Mouse (Mus musculus): ENCODE data around the gene Shisal1. TPM values are rescaled to one million over a fixed set of nuclear protein-coding genes. Genes with fewer than 3 reads are reported as not detected.
A peak's percentile ranks its signal among the peaks of the same experiment; 100 is the strongest.

The Shisal1 gene
- total RNA-seq, 2 experiments from 2014 or later, result 0.23 to 0.56 TPM

GRCm38 (mm10) chr15:84417017-84417416 is 29.9 kb downstream of the Shisal1 start:
- Histone ChIP-seq H3K4me3 (no peak overlapping the region), H3K27ac (no peak overlapping the region)
- no peak for TF ChIP-seq CTCF (IDR thresholded peaks at IDR 0.05)
- DNase-seq, result no peak
- intact Hi-C loops (cut with DNase I), result no loop called here

GRCm38 (mm10) chr15:84414040-84414848 is 32.7 kb downstream of the Shisal1 start:
- no peak for DNase-seq
- intact Hi-C loops (cut with DNase I), result no loop called here
- Histone ChIP-seq H3K27ac (no peak overlapping the region), H3K4me3 (no peak overlapping the region)
- no peak for TF ChIP-seq CTCF (IDR thresholded peaks at IDR 0.05)

GRCm38 (mm10) chr15:84412409-84412808 is 34.5 kb downstream of the Shisal1 start:
- peak overlapping the region; percentile 89 for H3K27ac ChIP-seq
- intact Hi-C loops (cut with DNase I), result no loop called here
- peak overlapping the region; percentile 68 for H3K4me3 ChIP-seq
- no peak for TF ChIP-seq CTCF (IDR thresholded peaks at IDR 0.05)
- peak; percentile 85 for DNase-seq

GRCm38 (mm10) chr15:84410052-84410451 is 36.8 kb downstream of the Shisal1 start:
- no peak overlapping the region for H3K4me3 ChIP-seq
- intact Hi-C loops (cut with DNase I), result no loop called here
- DNase-seq, result no peak
- H3K27ac ChIP-seq, result no peak overlapping the region
- no peak for TF ChIP-seq CTCF (IDR thresholded peaks at IDR 0.05)

GRCm38 (mm10) chr15:84408576-84408975 is 38.3 kb downstream of the Shisal1 start:
- Histone ChIP-seq H3K4me3 (no peak overlapping the region), H3K27ac (no peak overlapping the region)
- intact Hi-C loops (cut with DNase I), result no loop called here
- TF ChIP-seq CTCF (IDR thresholded peaks at IDR 0.05), result no peak
- no peak for DNase-seq

GRCm38 (mm10) chr15:84405759-84406158 is 41.1 kb downstream of the Shisal1 start:
- Histone ChIP-seq H3K27ac (no peak overlapping the region), H3K4me3 (no peak overlapping the region)
- no peak for TF ChIP-seq CTCF (IDR thresholded peaks at IDR 0.05)
- no peak for DNase-seq
- intact Hi-C loops (cut with DNase I), result no loop called here

GRCm38 (mm10) chr15:84403454-84404113 is 43.3 kb downstream of the Shisal1 start:
- no peak overlapping the region for H3K27ac ChIP-seq
- intact Hi-C loops (cut with DNase I), result no loop called here
- no peak overlapping the region for H3K4me3 ChIP-seq
- no peak for DNase-seq
- TF ChIP-seq CTCF (IDR thresholded peaks at IDR 0.05), result no peak

- no peak overlapping the region for H3K4me3 ChIP-seq
- no peak overlapping the region for H3K27ac ChIP-seq
- no peak for DNase-seq
- intact Hi-C loops (cut with DNase I), result no loop called here
- no peak for TF ChIP-seq CTCF (IDR thresholded peaks at IDR 0.05)
Observed at GRCm38 (mm10) chr15:84398617-84399016, 48.3 kb downstream of the Shisal1 start.

GRCm38 (mm10) chr15:84397663-84398169 is 49.2 kb downstream of the Shisal1 start:
- intact Hi-C loops (cut with DNase I), result no loop called here
- no peak overlapping the region for H3K4me3 ChIP-seq

GRCm38 (mm10) chr15:84395341-84396067 is 51.4 kb downstream of the Shisal1 start:
- intact Hi-C loops (cut with DNase I), result no loop called here
- Histone ChIP-seq H3K27ac (no peak overlapping the region), H3K4me3 (no peak overlapping the region)
- no peak for TF ChIP-seq CTCF (IDR thresholded peaks at IDR 0.05)
- DNase-seq, result peak; percentile 9

More at GRCm38 (mm10) chr15:84397663-84398169, 49.2 kb downstream of the Shisal1 start:
- no peak for TF ChIP-seq CTCF (IDR thresholded peaks at IDR 0.05)
- no peak overlapping the region for H3K27ac ChIP-seq
- DNase-seq, result no peak

- intact Hi-C loops (cut with DNase I), result no loop called here
- peak; percentile 16; the same call in 1 of the 2 replicates for TF ChIP-seq CTCF (IDR thresholded peaks at IDR 0.05)
- Histone ChIP-seq H3K27ac (no peak overlapping the region), H3K4me3 (no peak overlapping the region)
- peak; percentile 14 for DNase-seq
Observed at GRCm38 (mm10) chr15:84393341-84393740, 53.6 kb downstream of the Shisal1 start.

- no peak overlapping the region for H3K4me3 ChIP-seq
- DNase-seq, result peak; percentile 5
- intact Hi-C loops (cut with DNase I), result no loop called here
- no peak for TF ChIP-seq CTCF (IDR thresholded peaks at IDR 0.05)
- no peak overlapping the region for H3K27ac ChIP-seq
Observed at GRCm38 (mm10) chr15:84392840-84393239, 54.1 kb downstream of the Shisal1 start.

- no peak for TF ChIP-seq CTCF (IDR thresholded peaks at IDR 0.05)
- H3K4me3 ChIP-seq, result no peak overlapping the region
- no peak overlapping the region for H3K27ac ChIP-seq
- DNase-seq, result peak; percentile 10
- intact Hi-C loops (cut with DNase I), result no loop called here
Observed at GRCm38 (mm10) chr15:84392131-84392530, 54.8 kb downstream of the Shisal1 start.

Data from gastrocnemius, adult 2 months (tissue).